Mouse (Mus musculus): ENCODE results near the gene Hdac9. TPM values are rescaled to one million over a fixed set of nuclear protein-coding genes. Genes with fewer than 3 reads are reported as not detected.
A peak's percentile ranks its signal among the peaks of the same experiment; 100 is the strongest.

Hdac9 gene
- polyA plus RNA-seq, 1 experiment from 2014 or later = 12.7 TPM

DNA sequence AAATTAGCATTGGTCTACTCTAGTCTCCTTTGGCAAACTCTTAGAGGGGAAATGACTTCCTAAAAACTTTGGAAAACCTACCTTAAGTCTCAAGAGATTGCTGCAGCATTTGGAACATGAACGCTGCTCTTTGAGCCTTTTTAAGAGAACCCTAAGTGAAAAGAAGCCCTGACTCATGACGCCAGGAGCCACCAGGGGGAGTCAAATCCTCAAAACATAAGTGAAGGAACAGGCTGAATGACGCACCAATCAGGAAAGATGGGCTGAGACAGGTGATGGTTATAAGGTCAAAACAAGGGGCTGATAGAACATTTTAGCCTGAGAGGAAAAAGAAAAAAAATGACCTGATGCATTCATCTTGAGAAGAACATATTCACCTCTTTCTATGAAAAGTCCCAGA is 252.1 kb downstream of the Hdac9 start:
- ATAC-seq (ENCODE audit: low FRiP score) (no peak), DNase-seq (ENCODE audit: low spot score) (peak; percentile 83)
- Histone ChIP-seq H3K36me3 (ENCODE audit: control insufficient read depth, insufficient read depth, low read length) (no peaks in the 10 kb centered on the region), H3K9me3 (ENCODE audit: control insufficient read depth, low read length) (no peaks in the 10 kb centered on the region), H3K27ac (ENCODE audit: low read depth, low read length) (no peak overlapping the region), H3K4me3 (ENCODE audit: low read depth, low read length) (no peak overlapping the region), H3K4me1 (replicated peaks; ENCODE audit: control insufficient read depth, insufficient read depth, low read length) (no peaks in the 10 kb centered on the region), H3K4me2 (replicated peaks; ENCODE audit: low read depth, low read length) (no peak overlapping the region), H3K27me3 (ENCODE audit: control insufficient read depth, insufficient read depth, low read length) (no peaks in the 10 kb centered on the region), H3K9ac (ENCODE audit: low read depth, low read length) (no peak overlapping the region)
- WGBS = 8% methylated on average over 3 of the region's 3 CpGs

DNA sequence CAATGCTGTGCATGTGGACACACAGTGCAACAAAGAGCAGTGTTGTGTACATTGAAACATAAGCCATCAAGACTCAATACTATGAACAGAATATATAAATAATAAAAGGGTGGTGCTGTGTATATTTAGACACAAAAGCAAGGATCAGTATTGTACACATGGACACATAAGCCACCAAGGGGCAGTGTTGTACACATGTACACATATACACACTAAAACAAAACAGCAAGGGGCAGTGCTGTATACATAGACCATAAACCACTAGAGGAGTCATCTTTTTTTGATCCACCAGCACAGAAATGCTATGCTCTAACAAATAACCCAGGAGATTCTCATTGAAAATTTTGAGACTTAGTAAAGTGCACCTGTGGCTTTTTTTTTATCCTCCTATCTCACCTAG is 255.5 kb downstream of the Hdac9 start:
- Histone ChIP-seq H3K4me2 (replicated peaks; ENCODE audit: low read depth, low read length) (no peak overlapping the region), H3K36me3 (ENCODE audit: control insufficient read depth, insufficient read depth, low read length) (no peaks in the 10 kb centered on the region), H3K27ac (ENCODE audit: low read depth, low read length) (no peak overlapping the region), H3K4me1 (replicated peaks; ENCODE audit: control insufficient read depth, insufficient read depth, low read length) (no peaks in the 10 kb centered on the region), H3K9me3 (ENCODE audit: control insufficient read depth, low read length) (no peaks in the 10 kb centered on the region), H3K9ac (ENCODE audit: low read depth, low read length) (no peak overlapping the region), H3K4me3 (ENCODE audit: low read depth, low read length) (no peak overlapping the region), H3K27me3 (ENCODE audit: control insufficient read depth, insufficient read depth, low read length) (no peaks in the 10 kb centered on the region)
- DNase-seq (ENCODE audit: low spot score) = no peak
- ATAC-seq (ENCODE audit: low FRiP score) = no peak

DNA sequence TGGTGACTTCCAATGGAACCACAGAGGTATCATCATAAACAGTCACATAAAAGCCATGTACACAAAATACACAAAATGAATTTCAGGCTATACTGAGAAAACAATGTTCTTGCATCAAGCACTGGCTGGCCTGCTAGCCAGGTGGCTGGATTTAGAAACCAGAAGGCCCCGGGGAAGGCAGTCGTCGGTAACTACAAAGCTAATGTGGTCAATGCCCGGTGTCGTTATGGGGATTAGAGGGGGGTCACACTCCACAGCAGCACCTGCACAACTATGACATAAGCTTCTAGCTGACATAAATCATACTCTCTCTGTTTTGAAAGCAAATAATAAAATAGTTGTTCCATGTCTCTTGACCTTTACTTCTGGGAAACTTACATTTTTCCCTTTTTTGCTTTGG is 256.9 kb downstream of the Hdac9 start:
- Histone ChIP-seq H3K9me3 (ENCODE audit: control insufficient read depth, low read length) (no peaks in the 10 kb centered on the region), H3K36me3 (ENCODE audit: control insufficient read depth, insufficient read depth, low read length) (no peaks in the 10 kb centered on the region), H3K4me1 (replicated peaks; ENCODE audit: control insufficient read depth, insufficient read depth, low read length) (no peaks in the 10 kb centered on the region), H3K27me3 (ENCODE audit: control insufficient read depth, insufficient read depth, low read length) (no peaks in the 10 kb centered on the region), H3K9ac (ENCODE audit: low read depth, low read length) (no peak overlapping the region), H3K27ac (ENCODE audit: low read depth, low read length) (no peak overlapping the region), H3K4me2 (replicated peaks; ENCODE audit: low read depth, low read length) (no peak overlapping the region), H3K4me3 (ENCODE audit: low read depth, low read length) (no peak overlapping the region)
- ATAC-seq (ENCODE audit: low FRiP score) (no peak), DNase-seq (ENCODE audit: low spot score) (no peak)
- 70% methylated on average over 5 of the region's 5 CpGs for whole genome bisulfite sequencing

DNA sequence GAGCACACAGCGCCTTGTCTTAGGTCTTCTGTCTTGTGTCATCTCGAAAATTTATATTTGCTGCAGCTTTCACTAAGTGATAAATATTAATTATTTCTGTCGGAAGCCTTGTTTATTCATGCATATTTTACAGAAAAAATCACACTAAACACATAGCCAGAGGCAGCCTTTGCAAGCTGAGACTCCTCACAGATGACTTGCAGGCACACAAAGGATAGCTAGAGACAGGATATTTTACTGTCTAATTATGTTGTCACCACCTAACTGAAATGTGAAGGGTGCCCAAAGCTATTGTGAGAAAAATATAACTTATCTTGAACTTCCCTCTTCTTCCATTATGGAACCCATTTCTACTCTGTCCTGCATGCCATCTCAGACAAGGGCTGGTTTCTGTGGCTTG is 258.3 kb downstream of the Hdac9 start:
- ATAC-seq (ENCODE audit: low FRiP score) (peak; percentile 27), DNase-seq (ENCODE audit: low spot score) (no peak)
- Histone ChIP-seq H3K4me1 (replicated peaks; ENCODE audit: control insufficient read depth, insufficient read depth, low read length) (no peaks in the 10 kb centered on the region), H3K36me3 (ENCODE audit: control insufficient read depth, insufficient read depth, low read length) (no peaks in the 10 kb centered on the region), H3K9ac (ENCODE audit: low read depth, low read length) (no peak overlapping the region), H3K9me3 (ENCODE audit: control insufficient read depth, low read length) (no peaks in the 10 kb centered on the region), H3K27ac (ENCODE audit: low read depth, low read length) (no peak overlapping the region), H3K27me3 (ENCODE audit: control insufficient read depth, insufficient read depth, low read length) (no peaks in the 10 kb centered on the region), H3K4me2 (replicated peaks; ENCODE audit: low read depth, low read length) (no peak overlapping the region), H3K4me3 (ENCODE audit: low read depth, low read length) (no peak overlapping the region)
- WGBS = 67% methylated on average over 3 of the region's 3 CpGs

DNA sequence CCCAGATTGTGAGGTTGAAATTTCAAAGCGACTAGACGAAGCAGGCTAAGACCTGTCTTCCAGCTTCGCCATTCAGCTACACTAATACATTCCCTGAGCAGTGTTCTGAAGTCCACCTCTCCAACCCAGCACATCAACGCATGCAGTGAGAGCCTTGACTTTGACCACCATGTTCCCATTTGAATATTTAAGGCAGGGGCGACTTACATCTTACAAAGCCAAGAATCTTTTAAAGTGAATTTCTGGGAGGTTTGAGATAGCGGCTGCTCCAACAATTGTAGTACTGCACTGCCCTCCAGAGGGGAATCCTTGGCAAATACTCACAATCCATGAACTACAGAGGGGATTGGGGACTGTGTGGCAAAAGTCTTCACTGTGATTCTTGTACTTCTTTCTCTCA is 258.8 kb downstream of the Hdac9 start:
- no peak overlapping the region for H3K4me2 ChIP-seq (replicated peaks; ENCODE audit: low read depth, low read length)

DNA sequence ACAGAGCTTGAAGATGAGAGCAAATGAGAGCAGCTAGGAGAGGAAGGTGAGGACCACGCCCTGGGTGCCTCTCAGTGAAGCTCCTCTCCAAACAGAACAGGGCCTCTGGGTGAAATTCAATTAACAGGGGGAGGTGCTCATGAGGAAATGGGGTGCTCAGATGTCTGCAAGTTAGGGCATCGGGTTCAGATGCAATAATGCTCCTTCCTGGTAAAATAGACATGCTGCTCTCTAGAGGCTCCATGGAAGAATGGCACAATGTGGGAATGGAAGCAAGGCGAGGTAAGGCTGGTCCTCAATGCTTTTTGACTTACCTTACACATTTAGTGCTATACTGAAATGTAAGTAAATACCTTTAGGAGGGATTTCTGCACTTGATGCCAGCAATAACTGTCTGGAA is 263.3 kb downstream of the Hdac9 start:
- Histone ChIP-seq H3K9me3 (ENCODE audit: control insufficient read depth, low read length) (no peaks in the 10 kb centered on the region), H3K4me1 (replicated peaks; ENCODE audit: control insufficient read depth, insufficient read depth, low read length) (no peaks in the 10 kb centered on the region), H3K36me3 (ENCODE audit: control insufficient read depth, insufficient read depth, low read length) (no peaks in the 10 kb centered on the region), H3K4me2 (replicated peaks; ENCODE audit: low read depth, low read length) (no peak overlapping the region), H3K4me3 (ENCODE audit: low read depth, low read length) (no peak overlapping the region), H3K27ac (ENCODE audit: low read depth, low read length) (no peak overlapping the region), H3K9ac (ENCODE audit: low read depth, low read length) (no peak overlapping the region), H3K27me3 (ENCODE audit: control insufficient read depth, insufficient read depth, low read length) (no peaks in the 10 kb centered on the region)
- DNase-seq (ENCODE audit: low spot score) = no peak
- ATAC-seq (ENCODE audit: low FRiP score) = no peak
- WGBS = 37% methylated on average over 3 of the region's 3 CpGs

More for the DNA sequence above, 258.8 kb downstream of the Hdac9 start:
- H3K9me3 ChIP-seq (ENCODE audit: control insufficient read depth, low read length) = no peaks in the 10 kb centered on the region
- WGBS = 44% methylated on average over 6 of the region's 6 CpGs
- H3K27me3 ChIP-seq (ENCODE audit: control insufficient read depth, insufficient read depth, low read length) = no peaks in the 10 kb centered on the region
- ATAC-seq (ENCODE audit: low FRiP score) = peak; percentile 71
- peak; percentile 67 for DNase-seq (ENCODE audit: low spot score)
- H3K27ac ChIP-seq (ENCODE audit: low read depth, low read length) = no peak overlapping the region
- H3K9ac ChIP-seq (ENCODE audit: low read depth, low read length) = no peak overlapping the region
- H3K4me3 ChIP-seq (ENCODE audit: low read depth, low read length) = no peak overlapping the region
- H3K36me3 ChIP-seq (ENCODE audit: control insufficient read depth, insufficient read depth, low read length) = no peaks in the 10 kb centered on the region
- no peaks in the 10 kb centered on the region for H3K4me1 ChIP-seq (replicated peaks; ENCODE audit: control insufficient read depth, insufficient read depth, low read length)

DNA sequence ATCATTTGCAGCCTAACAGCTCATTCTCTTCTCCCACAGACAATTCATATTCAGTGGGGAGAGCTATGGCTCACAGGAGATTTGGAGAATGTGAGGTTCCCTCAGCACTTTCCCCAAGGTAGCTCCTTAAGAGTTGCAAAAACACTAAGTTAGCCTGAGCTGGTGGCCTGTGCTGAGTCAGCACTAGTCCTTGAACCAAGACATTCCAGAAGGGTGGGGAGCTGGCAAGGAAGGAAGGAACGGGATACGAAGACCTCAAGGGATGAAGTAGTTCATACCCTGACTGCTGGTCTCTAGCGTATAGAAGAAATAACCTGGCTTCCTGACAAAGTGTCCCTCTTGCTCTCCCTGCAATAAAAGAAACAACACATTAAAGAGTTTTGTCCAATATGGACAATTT is 268.1 kb downstream of the Hdac9 start:
- no peak for ATAC-seq (ENCODE audit: low FRiP score)
- no peaks in the 10 kb centered on the region for H3K9me3 ChIP-seq (ENCODE audit: control insufficient read depth, low read length)
- H3K9ac ChIP-seq (ENCODE audit: low read depth, low read length) = no peak overlapping the region
- 74% methylated on average over 3 of the region's 3 CpGs for WGBS
- H3K4me1 ChIP-seq (replicated peaks; ENCODE audit: control insufficient read depth, insufficient read depth, low read length) = no peaks in the 10 kb centered on the region
- no peaks in the 10 kb centered on the region for H3K36me3 ChIP-seq (ENCODE audit: control insufficient read depth, insufficient read depth, low read length)
- no peak overlapping the region for H3K4me3 ChIP-seq (ENCODE audit: low read depth, low read length)
- no peaks in the 10 kb centered on the region for H3K27me3 ChIP-seq (ENCODE audit: control insufficient read depth, insufficient read depth, low read length)
- no peak overlapping the region for H3K27ac ChIP-seq (ENCODE audit: low read depth, low read length)
- H3K4me2 ChIP-seq (replicated peaks; ENCODE audit: low read depth, low read length) = no peak overlapping the region
- no peak for DNase-seq (ENCODE audit: low spot score)

DNA sequence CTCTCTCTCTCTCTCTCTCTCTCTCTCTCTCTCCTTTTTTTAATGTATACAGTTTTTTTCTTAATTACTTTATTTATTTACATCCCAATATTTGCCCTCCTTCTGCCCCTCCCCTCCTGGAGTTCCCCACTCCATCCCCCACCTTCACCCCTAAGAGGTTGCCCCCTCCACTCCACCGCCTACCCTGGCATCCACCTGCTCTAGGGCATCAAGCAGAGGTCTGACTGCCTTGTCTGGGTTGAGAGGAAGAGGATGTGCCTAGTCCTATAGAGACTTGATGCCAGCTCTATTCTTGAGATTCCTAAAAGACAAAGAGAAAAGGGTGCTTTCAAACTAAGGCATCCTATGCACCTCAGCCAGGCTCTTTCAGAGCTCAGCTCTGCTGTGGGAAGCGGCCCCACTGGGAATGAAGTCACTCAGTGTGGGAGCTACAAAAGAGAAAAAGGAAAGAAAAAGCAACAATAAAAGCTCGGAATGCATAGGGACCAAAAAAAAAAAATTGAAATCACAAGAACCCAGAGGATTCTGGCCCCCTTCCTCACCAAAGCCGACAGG is 275.1 kb downstream of the Hdac9 start:
- H3K4me1 ChIP-seq (replicated peaks; ENCODE audit: control insufficient read depth, insufficient read depth, low read length) = no peaks in the 10 kb centered on the region
- H3K4me2 ChIP-seq (replicated peaks; ENCODE audit: low read depth, low read length) = no peak overlapping the region
- H3K9ac ChIP-seq (ENCODE audit: low read depth, low read length) = no peak overlapping the region
- no peaks in the 10 kb centered on the region for H3K36me3 ChIP-seq (ENCODE audit: control insufficient read depth, insufficient read depth, low read length)
- no peaks in the 10 kb centered on the region for H3K9me3 ChIP-seq (ENCODE audit: control insufficient read depth, low read length)
- no peaks in the 10 kb centered on the region for H3K27me3 ChIP-seq (ENCODE audit: control insufficient read depth, insufficient read depth, low read length)
- 74% methylated on average over 4 of the region's 4 CpGs for WGBS
- ATAC-seq (ENCODE audit: low FRiP score) (0 out of 2 replicates have a peak, but pooled peaks have one; percentile 19), DNase-seq (ENCODE audit: low spot score) (no peak)
- no peak overlapping the region for H3K4me3 ChIP-seq (ENCODE audit: low read depth, low read length)
- no peak overlapping the region for H3K27ac ChIP-seq (ENCODE audit: low read depth, low read length)

DNA sequence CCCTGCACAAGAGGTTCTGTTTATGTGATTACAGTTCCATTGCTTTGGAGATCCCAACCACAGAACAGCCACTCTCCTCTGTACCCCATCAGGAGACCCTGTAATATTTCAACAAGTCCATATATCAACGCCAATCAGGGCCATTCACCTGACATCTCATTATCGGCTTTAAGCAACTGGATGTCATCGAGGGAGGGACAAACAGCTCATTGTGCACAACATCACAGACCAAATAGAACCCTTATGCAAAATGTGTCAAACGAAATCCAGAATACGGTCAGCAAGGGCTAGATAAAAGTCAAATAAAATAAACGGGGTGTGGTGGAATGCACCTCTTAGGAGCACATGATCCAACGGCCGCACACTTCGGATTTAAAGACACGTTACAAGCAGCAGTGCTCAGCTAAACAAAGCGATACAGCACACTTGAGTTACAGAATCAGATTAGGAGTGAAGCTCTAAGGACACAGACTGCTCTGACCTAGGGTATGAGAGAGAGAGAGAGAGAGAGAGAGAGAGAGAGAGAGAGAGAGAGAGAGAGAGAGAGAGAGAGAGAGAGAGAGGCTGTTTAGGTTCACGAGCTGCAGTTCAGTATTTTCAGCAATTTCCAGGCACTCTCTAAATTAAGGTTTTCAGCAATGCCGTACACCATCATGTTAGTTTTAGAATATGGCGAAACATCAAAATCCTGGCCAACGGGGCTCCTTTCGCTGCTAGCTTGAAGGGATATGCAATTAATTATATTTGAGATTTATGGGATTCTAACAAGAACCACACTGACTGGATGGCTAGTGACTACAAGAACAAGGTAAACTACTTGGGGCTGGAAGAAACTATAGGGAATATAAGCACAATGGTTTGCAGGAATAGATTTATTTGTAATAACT is 279.4 kb downstream of the Hdac9 start:
- no peaks in the 10 kb centered on the region for H3K9me3 ChIP-seq (ENCODE audit: control insufficient read depth, low read length)
- H3K27me3 ChIP-seq (ENCODE audit: control insufficient read depth, insufficient read depth, low read length) = no peaks in the 10 kb centered on the region
- H3K4me3 ChIP-seq (ENCODE audit: low read depth, low read length) = no peak overlapping the region
- no peak overlapping the region for H3K4me2 ChIP-seq (replicated peaks; ENCODE audit: low read depth, low read length)
- ATAC-seq (ENCODE audit: low FRiP score) (no peak), DNase-seq (ENCODE audit: low spot score) (no peak)
- 86% methylated on average over 16 of the region's 16 CpGs for WGBS
- no peak overlapping the region for H3K9ac ChIP-seq (ENCODE audit: low read depth, low read length)
- no peak overlapping the region for H3K27ac ChIP-seq (ENCODE audit: low read depth, low read length)
- no peaks in the 10 kb centered on the region for H3K36me3 ChIP-seq (ENCODE audit: control insufficient read depth, insufficient read depth, low read length)
- no peaks in the 10 kb centered on the region for H3K4me1 ChIP-seq (replicated peaks; ENCODE audit: control insufficient read depth, insufficient read depth, low read length)

Data from hindbrain, embryonic 11.5 days (tissue).